Mouse (Mus musculus): ENCODE measurements around the gene Nfatc2ip.

DNA sequence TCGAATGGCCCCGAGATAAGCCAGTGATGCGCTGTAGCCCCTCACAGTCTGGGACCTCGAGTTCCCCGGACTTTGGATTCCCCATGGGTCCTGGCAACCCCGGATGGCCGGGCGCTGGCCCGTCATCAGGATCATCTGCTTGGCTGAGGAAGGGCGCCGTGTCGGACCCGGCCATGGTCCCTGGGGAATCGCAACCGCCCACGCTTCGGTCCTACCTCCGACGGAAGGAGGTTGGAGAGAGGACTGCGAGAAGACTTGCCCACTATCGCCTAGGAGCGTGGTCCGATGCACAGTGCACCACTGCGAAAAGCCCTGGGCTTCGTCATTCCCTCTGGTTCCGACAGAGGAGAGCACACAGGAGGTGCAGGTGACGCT lies 19.6 kb downstream of the Nfatc2ip start:
- TF ChIP-seq CTCF (conservative IDR thresholded peaks at IDR 0.05; ENCODE audit: low read length) (no peak), POU5F1 (IDR thresholded peaks at IDR 0.05; ENCODE audit: borderline replicate concordance, low read length) (no peak), NANOG (IDR thresholded peaks at IDR 0.05; ENCODE audit: borderline replicate concordance, low read length) (no peak)
